Mouse (Mus musculus) cerebellum, adult 2 months (tissue): ENCODE data around the gene Ext2. TPM values are rescaled to one million over a fixed set of nuclear protein-coding genes. Genes with fewer than 3 reads are reported as not detected.

Experiments
- DNase-seq, 2 experiments: peaks; one replicate each; pipeline ENCODE4 v3.0.0; 2021
- H3K27ac ChIP-seq: fragments of 200-500 bp; 2 replicates; pipeline ENCODE4 v1.5.1; 2012; ENCODE audit warnings: low read length, control low read depth, inconsistent platforms; ENCODE audit not compliant: insufficient read depth
- H3K27me3 ChIP-seq: fragments of 200-500 bp; 2 replicates; pipeline ENCODE4 v1.6.1; 2012; ENCODE audit warnings: inconsistent platforms, mild to moderate bottlenecking, low read length, moderate library complexity; ENCODE audit not compliant: control insufficient read depth, insufficient read depth
- H3K4me1 ChIP-seq: fragments of 200-500 bp; 2 replicates; pipeline ENCODE4 v1.6.1; 2011; ENCODE audit warnings: low read length; ENCODE audit not compliant: control insufficient read depth, insufficient read depth
- H3K4me3 ChIP-seq: fragments of 200-500 bp; replicated peaks from 2 replicates; pipeline ENCODE3; 2011; ENCODE audit warnings: mild to moderate bottlenecking, low read depth, low read length, control low read depth; ENCODE audit not compliant: insufficient read depth
- CTCF ChIP-seq: fragments of 200-500 bp; IDR thresholded peaks from 2 replicates; pipeline ENCODE4 v1.5.1; 2011; ENCODE audit warnings: low read depth, mild to moderate bottlenecking, control low read depth, low read length, moderate library complexity, borderline replicate concordance; ENCODE audit not compliant: insufficient read depth
- POLR2A ChIP-seq: fragments of 200-500 bp; IDR thresholded peaks from 2 replicates; pipeline ENCODE4 v1.6.1; 2011; ENCODE audit warnings: low read length, control low read depth, borderline replicate concordance; ENCODE audit not compliant: insufficient read depth
- WGBS: fragments of 180-500 bp; shearing (Covaris S2); methylation state at CpG from one replicate; pipeline ENCODE4 v1.1.7; 2018; 5-methylcytosine and 5-hydroxymethylcytosine counted together
- polyA plus RNA-seq: library from polyadenylated mRNA; depleted of rRNA; stranded (reverse); fragments of >200 nt; gene quantifications from 2 replicates; pipeline ENCODE4 v1.2.3, GENCODE M21; 2012

Gene Ext2
- polyA plus RNA-seq, 1 experiment = 40.1 TPM

DNA sequence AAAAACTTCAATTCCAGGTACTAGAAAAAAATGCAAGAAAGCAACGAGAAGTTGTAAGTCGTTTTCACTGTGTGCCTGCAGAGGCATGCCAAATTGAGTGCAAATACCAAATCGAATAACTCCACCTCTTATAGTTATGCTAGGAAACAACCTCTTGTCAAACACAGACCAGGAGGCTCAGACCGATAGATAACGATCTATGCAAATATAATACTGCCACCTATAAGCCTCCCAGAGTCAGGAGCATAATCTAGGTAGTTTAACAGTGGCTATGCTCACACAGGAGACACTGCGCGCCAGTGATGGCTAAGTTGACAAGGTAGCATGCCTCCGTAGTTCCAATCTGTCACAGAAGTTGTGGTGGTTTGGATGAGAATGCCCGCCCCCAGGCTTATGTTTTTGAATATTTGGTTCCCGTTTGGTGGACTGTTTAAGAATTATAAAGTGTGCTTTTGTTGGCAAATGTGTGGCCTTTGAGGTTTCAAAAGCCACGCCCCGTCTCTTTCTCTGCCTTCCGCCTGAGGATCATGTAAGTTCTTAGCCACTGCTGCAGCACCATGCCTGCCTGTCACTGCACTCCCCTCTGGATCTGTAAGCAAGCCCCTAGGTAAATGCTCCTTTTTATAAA is 28.1 kb upstream of the Ext2 start:
- no peak for TF ChIP-seq CTCF
- no peak for TF ChIP-seq POLR2A
- Histone ChIP-seq H3K4me1 (no peaks in the 10 kb centered on the region), H3K27ac (no peak overlapping the region), H3K27me3 (no peaks in the 10 kb centered on the region), H3K4me3 (no peak overlapping the region)
- WGBS = 52% methylated on average over 13 of the region's 13 CpGs
- no peak for DNase-seq

DNA sequence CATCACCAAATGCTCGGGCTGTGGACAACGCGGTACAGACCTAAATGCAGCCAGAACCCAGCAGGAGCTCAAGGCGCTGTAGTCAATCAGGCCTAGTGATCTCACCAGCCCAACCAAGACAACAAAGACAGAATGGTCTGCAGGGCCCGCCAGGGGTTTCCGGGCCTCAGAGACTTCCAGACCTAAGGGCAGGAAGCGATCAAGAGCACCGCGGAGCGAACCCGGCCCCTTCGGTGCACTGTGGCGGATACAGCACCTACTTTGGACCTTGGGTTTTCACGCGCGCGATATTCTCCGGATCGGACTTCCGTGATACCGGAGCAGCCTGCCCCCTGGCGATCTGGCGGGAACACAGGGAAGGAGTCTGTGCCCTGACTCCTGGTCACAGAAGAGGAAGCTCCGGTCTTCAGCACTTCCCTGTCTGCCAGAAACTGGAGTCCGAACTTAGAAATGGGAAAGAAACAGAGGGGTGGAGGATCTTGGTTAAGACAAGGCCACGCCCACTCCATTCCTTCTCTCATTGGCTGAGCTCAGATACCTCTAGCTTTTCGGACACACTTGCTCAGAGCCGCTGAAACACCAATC is 27.2 kb upstream of the Ext2 start, which contains the start of gene Accs:
TSS of gene Accs (minus strand) at position 439 of the 585 bp plus-strand sequence.
- Histone ChIP-seq H3K27me3 (no peaks in the 10 kb centered on the region), H3K4me1 (no peaks in the 10 kb centered on the region), H3K27ac (no peak within 1 kb of the TSS), H3K4me3 (peak within 1 kb of the TSS; percentile 61)
- WGBS = 1% methylated on average over 28 of the region's 28 CpGs
- TF ChIP-seq POLR2A = 0 out of 2 replicates have a peak, but pooled peaks have one; percentile 16
- TF ChIP-seq CTCF = peak; percentile 56
- peak; percentile 74 to 78 for DNase-seq

DNA sequence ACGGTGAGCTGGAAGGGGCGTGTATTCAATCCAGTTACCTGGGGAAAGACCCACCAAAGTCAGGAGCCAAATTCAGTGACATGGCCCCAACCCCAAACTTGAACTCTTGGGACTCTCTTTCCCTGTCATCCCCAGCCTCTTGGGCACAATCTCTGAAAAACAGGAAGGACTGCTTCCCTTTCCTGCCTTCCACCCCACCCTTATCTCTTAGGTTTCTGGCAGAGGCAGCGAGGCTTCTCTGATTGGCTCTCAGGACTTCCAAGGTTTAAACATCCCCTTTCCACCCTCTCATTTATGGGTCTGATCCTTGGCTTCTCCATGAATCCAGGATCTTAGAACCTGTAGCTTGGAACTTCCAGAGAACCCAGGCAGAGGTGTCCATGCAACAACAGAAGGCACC is 19.0 kb upstream of the Ext2 start:
- 98% methylated on average over 3 of the region's 3 CpGs for WGBS
- TF ChIP-seq CTCF = no peak
- Histone ChIP-seq H3K27me3 (no peaks in the 10 kb centered on the region), H3K4me1 (0 out of 2 replicates have a peak, but pooled peaks cover 3% of the 10 kb centered on the region), H3K27ac (no peak overlapping the region), H3K4me3 (no peak overlapping the region)
- no peak for DNase-seq

DNA sequence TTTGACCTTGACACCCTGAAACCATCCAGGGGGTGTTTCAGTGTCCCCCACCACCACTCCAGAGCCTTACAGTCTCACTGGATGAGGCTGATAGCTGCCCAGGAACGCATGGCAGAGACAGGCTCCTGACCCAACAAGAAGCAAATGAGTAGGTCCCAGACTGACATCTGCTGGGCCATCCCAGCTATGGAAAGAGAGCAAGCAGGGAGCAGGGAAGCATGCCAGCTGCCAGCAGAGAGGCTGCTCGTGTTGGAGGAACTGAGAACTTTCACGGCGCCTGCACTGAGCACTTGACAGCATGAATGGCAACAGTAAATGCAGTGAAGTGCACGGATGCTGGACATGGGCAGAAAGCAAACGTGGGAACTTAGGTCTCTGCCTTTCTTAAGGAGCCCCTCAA is 17.7 kb upstream of the Ext2 start:
- TF ChIP-seq POLR2A = no peak
- peak; percentile 33; the same call in 1 of the 2 replicates for TF ChIP-seq CTCF
- WGBS = 4% methylated on average over 6 of the region's 6 CpGs
- peak; percentile 43 to 65 for DNase-seq
- Histone ChIP-seq H3K27me3 (no peaks in the 10 kb centered on the region), H3K4me3 (no peak overlapping the region), H3K27ac (no peak overlapping the region), H3K4me1 (0 out of 2 replicates have a peak, but pooled peaks cover 3% of the 10 kb centered on the region)

DNA sequence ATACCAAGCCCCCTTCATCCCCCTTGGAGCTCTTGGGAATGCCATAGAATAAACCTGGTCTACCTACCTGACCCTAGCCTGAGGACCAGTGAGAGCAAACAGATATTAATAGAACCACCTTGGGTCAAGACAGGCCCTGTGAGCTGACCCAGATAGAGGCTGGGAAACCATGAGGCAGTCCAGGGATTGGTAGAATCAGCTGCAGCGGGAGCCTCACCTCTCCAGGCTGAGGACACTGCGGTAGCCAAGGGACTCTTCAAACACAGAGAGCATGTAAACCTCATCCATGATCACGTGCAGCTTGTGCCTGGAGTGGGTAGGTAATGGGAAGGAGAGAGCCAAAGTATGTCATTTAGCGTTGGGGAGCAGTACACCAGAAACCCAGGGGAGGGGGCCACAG is 16.6 kb upstream of the Ext2 start:
- H3K27ac ChIP-seq = no peak overlapping the region
- DNase-seq = no peak
- TF ChIP-seq CTCF = no peak
- no peak for TF ChIP-seq POLR2A
- whole genome bisulfite sequencing = 95% methylated on average over 4 of the region's 4 CpGs
- H3K4me3 ChIP-seq = no peak overlapping the region
- H3K4me1 ChIP-seq = 0 out of 2 replicates have a peak, but pooled peaks cover 3% of the 10 kb centered on the region
- H3K27me3 ChIP-seq = no peaks in the 10 kb centered on the region

DNA sequence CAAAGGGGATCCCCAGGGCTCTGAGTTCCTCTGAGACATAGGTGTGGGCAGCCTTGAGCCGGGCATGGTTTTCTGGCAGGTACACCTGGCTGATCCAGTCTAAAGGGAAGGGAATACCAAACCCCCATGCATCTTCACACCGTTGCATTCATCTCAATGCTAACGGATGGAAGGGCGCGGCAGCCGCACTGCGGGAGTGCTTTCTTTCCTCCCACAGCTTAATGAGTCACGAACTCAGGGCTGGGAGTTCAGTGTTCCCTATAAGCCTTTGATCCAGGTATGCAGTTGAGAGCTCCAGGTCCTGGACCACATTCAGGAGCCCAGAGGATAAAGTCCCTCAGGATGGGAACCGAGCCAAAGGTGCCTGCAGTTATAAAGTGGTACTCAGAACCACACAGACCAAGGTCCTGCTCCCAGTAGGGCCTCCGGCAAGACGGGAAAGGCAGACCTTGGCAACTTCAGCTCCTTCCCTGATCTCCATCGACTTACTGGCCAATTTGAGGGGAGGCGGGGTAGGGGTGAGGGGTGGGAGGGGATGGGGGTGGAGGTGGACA is 13.9 kb upstream of the Ext2 start:
- 0 out of 2 replicates have a peak, but pooled peaks cover 3% of the 10 kb centered on the region for H3K4me1 ChIP-seq
- H3K4me3 ChIP-seq = no peak overlapping the region
- no peaks in the 10 kb centered on the region for H3K27me3 ChIP-seq
- no peak for DNase-seq
- H3K27ac ChIP-seq = no peak overlapping the region
- no peak for TF ChIP-seq POLR2A
- TF ChIP-seq CTCF = no peak
- 71% methylated on average over 13 of the region's 13 CpGs for WGBS

DNA sequence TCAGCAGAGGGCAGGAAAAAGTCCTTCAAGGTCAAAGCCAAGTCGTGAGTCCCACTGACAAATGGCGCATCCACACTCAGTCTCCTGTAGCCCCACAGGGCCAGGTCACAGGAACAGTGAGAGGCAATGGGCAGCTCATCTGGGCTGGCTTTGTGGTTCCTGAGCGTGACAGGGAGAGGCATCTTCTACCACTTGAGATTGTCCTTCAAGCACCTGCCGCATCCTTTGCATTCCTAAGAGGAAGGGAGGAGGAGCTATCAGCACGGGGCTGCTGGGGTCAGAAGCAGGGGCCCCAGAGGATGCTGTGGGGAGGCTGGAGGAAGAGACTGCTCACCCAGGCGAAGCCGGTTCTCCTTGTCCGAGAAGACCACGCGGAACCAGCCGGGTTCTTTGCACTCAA is 13.2 kb upstream of the Ext2 start:
- no peak for TF ChIP-seq CTCF
- TF ChIP-seq POLR2A = no peak
- Histone ChIP-seq H3K27ac (no peak overlapping the region), H3K4me1 (0 out of 2 replicates have a peak, but pooled peaks cover 3% of the 10 kb centered on the region), H3K27me3 (no peaks in the 10 kb centered on the region), H3K4me3 (no peak overlapping the region)
- WGBS = 82% methylated on average over 11 of the region's 11 CpGs
- DNase-seq = no peak

DNA sequence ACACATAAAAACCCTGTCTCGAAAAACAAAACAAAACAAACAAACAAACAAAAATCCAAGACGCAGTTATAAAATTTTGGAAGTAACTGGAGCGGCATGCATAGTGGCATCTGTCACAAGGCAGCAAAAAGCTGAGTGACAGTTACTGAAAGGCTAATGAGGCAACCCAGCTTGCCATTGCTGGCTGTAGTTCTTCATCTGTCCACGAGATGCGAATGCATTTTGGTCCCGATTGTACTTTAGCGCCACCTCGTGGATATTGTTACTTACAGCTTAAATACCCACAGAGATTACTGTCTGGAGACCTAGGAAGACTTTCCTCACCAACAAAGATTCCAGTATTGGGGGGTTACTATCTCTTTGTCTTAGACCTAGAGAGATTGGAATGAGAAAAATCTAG is 1.2 kb upstream of the Ext2 start:
- Histone ChIP-seq H3K27me3 (no peaks in the 10 kb centered on the region), H3K4me1 (peaks cover 8% of the 10 kb centered on the region; the same call in 1 of the 2 replicates), H3K4me3 (no peak overlapping the region), H3K27ac (no peak overlapping the region)
- TF ChIP-seq POLR2A (no peak), CTCF (peak; percentile 97)
- peak; percentile 68 to 81 for DNase-seq
- WGBS = 9% methylated on average over 8 of the region's 8 CpGs
